Mouse (Mus musculus) C2C12 (cell line): ENCODE measurements around the gene E130116L18Rik. TPM values are rescaled to one million over a fixed set of nuclear protein-coding genes. Genes with fewer than 3 reads are reported as not detected.
"Not testable (repeated sequence)": the region's sequence is repeated elsewhere in the genome, so short reads cannot be mapped to it uniquely, and the experiment has no call there.

Experiments
- H3K27me3 ChIP-seq: one replicate; pipeline ENCODE4 v1.6.1; 2011; ENCODE audit not compliant: control insufficient read depth, insufficient read depth, insufficient read length
- H3K36me3 ChIP-seq: one replicate; pipeline ENCODE4 v1.6.1; 2011; ENCODE audit not compliant: control insufficient read depth, insufficient read depth
- H3K4me3 ChIP-seq: one replicate; pipeline ENCODE4 v1.5.1; 2011; ENCODE audit warnings: mild to moderate bottlenecking, control low read depth; ENCODE audit not compliant: poor library complexity, insufficient read depth, severe bottlenecking
- H3K79me2 ChIP-seq: one replicate; pipeline ENCODE4 v1.6.1; 2011; ENCODE audit not compliant: control insufficient read depth, insufficient read depth
- H3K79me3 ChIP-seq: one replicate; pipeline ENCODE4 v1.6.1; 2011; ENCODE audit warnings: low read depth, control low read depth
- H3ac ChIP-seq: one replicate; pipeline ENCODE3; 2011; ENCODE audit warnings: low read depth; ENCODE audit not compliant: control insufficient read depth, insufficient read length
- CEBPB ChIP-seq: IDR thresholded peaks from one replicate; pipeline ENCODE4 v1.6.1; 2011; ENCODE audit warnings: low read depth, mild to moderate bottlenecking, control low read depth, moderate library complexity
- CTCF ChIP-seq: IDR thresholded peaks from one replicate; pipeline ENCODE4 v1.5.1; 2011; ENCODE audit not compliant: control insufficient read depth, insufficient read depth, insufficient read length
- FOSL1 ChIP-seq: IDR thresholded peaks from one replicate; pipeline ENCODE4 v1.8.0; 2011; ENCODE audit warnings: mild to moderate bottlenecking, low read length; ENCODE audit not compliant: poor library complexity, insufficient read depth, severe bottlenecking
- MAX ChIP-seq: IDR thresholded peaks from one replicate; pipeline ENCODE4 v1.6.1; 2011; ENCODE audit warnings: mild to moderate bottlenecking, control low read depth
- MYOD1 ChIP-seq: IDR thresholded peaks from one replicate; pipeline ENCODE4 v1.6.1; 2011; ENCODE audit warnings: low read depth; ENCODE audit not compliant: control insufficient read depth, insufficient read length
- MYOG ChIP-seq: IDR thresholded peaks from one replicate; pipeline ENCODE4 v1.6.1; 2011; ENCODE audit not compliant: control insufficient read depth, insufficient read length; ENCODE audit errors: extremely low read depth
- USF1 ChIP-seq: IDR thresholded peaks from one replicate; pipeline ENCODE4 v1.6.1; 2011; ENCODE audit warnings: low read depth, mild to moderate bottlenecking, control low read depth, moderate library complexity
- polyA plus RNA-seq: library from polyadenylated mRNA; unstranded; fragments of >200 nt; fragmentation: generic; extraction: Trizol; gene quantifications from one replicate; pipeline ENCODE4 v1.2.1, GENCODE M21; 2012; ENCODE audit warnings: missing spikeins

The E130116L18Rik gene
- polyA plus RNA-seq, 1 experiment = not detected

GRCm38 (mm10) chr5:25179936-25180488 is 42.9 kb downstream of the E130116L18Rik start:
- Histone ChIP-seq H3K27me3 (no peaks in the 10 kb centered on the region), H3ac (no peak overlapping the region), H3K79me2 (no peaks in the 10 kb centered on the region), H3K79me3 (no peaks in the 10 kb centered on the region), H3K4me3 (no peak overlapping the region), H3K36me3 (no peaks in the 10 kb centered on the region)
- no peak for TF ChIP-seq FOSL1
- TF ChIP-seq CEBPB = no peak
- no peak for TF ChIP-seq USF1
- TF ChIP-seq MAX = no peak
- TF ChIP-seq MYOD1 = no peak
- no peak for TF ChIP-seq MYOG
- no peak for TF ChIP-seq CTCF

GRCm38 (mm10) chr5:25179284-25179683 is 43.7 kb downstream of the E130116L18Rik start:
- no peaks in the 10 kb centered on the region for H3K27me3 ChIP-seq
- H3K79me2 ChIP-seq = no peaks in the 10 kb centered on the region
- no peak overlapping the region for H3K4me3 ChIP-seq
- no peak overlapping the region for H3ac ChIP-seq
- H3K36me3 ChIP-seq = no peaks in the 10 kb centered on the region
- TF ChIP-seq USF1 (no peak), FOSL1 (no peak), MYOD1 (no peak), MYOG (no peak), MAX (no peak)
- no peaks in the 10 kb centered on the region for H3K79me3 ChIP-seq

- H3K27me3 ChIP-seq, H3K79me2 ChIP-seq, H3K4me3 ChIP-seq, H3K36me3 ChIP-seq, H3ac ChIP-seq, H3K79me3 ChIP-seq: not testable (repeated sequence)
Observed at GRCm38 (mm10) chr5:25178543-25178942, 44.4 kb downstream of the E130116L18Rik start.

- not testable (repeated sequence) for H3K27me3 ChIP-seq, H3K79me3 ChIP-seq, H3K4me3 ChIP-seq, H3ac ChIP-seq, H3K36me3 ChIP-seq, H3K79me2 ChIP-seq
- TF ChIP-seq MYOD1 = peak; percentile 44
Observed at GRCm38 (mm10) chr5:25177937-25178336, 45.0 kb downstream of the E130116L18Rik start.

Other genes starting within 250 kb of the E130116L18Rik start
- gene Prkag2, start 122.5 kb downstream of the E130116L18Rik start, polyA plus RNA-seq = 6.2 TPM
- gene Galntl5, start 41.7 kb downstream of the E130116L18Rik start, polyA plus RNA-seq = not detected
- 9.1 TPM for gene Galnt11, start 1.2 kb downstream of the E130116L18Rik start, polyA plus RNA-seq